Mouse (Mus musculus) layer of hippocampus, postnatal 25 days (tissue): ENCODE results near the gene Scyl1. TPM values are rescaled to one million over a fixed set of nuclear protein-coding genes. Genes with fewer than 3 reads are reported as not detected.

ENCODE experiments used
- DNase-seq, 2 experiments: peaks; one replicate each; pipeline ENCODE4 v3.0.0; 2022; ENCODE audit warnings: mixed read lengths in 2 of 2, low spot score in 1 of 2; ENCODE audit errors: extremely low spot score in 1 of 2
- total RNA-seq, 2 experiments: library from RNA; stranded (reverse); gene quantifications; 2 replicates each; pipeline ENCODE4 v1.2.3; 2021

The Scyl1 gene
- total RNA-seq, 2 experiments from 2014 or later, result 68.6 to 71.8 TPM

DNA sequence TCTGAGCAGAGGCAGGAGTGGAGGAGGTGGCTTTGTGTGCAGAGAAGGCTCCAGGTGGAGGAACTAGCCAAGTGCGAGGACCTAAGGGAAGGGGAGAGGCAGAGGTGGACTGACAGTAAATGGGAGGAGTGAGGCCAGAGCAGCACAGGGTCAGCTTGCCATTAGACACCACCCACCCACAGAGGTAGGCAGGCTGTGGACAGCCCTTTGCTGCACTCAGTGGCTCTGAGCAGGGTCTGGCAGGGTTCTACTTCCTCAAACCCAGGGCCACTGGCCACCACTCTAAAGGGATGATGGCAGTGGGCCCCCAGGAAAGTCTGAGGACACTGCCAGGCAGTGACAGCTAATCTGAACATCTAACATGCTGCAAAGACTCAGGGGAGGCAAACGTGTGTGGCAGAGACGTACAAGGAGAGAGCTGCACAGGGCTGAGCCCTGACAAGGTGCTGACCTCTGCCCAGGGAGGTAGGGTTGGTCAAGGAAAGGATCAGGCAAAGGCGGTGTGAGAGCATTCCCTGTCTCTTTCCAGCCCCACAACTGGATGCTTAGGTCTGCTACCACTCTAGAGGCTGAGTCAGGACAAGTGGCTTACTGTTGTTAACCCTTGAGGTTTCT, 47.2 kb downstream of the Scyl1 start:
- no peak for DNase-seq

DNA sequence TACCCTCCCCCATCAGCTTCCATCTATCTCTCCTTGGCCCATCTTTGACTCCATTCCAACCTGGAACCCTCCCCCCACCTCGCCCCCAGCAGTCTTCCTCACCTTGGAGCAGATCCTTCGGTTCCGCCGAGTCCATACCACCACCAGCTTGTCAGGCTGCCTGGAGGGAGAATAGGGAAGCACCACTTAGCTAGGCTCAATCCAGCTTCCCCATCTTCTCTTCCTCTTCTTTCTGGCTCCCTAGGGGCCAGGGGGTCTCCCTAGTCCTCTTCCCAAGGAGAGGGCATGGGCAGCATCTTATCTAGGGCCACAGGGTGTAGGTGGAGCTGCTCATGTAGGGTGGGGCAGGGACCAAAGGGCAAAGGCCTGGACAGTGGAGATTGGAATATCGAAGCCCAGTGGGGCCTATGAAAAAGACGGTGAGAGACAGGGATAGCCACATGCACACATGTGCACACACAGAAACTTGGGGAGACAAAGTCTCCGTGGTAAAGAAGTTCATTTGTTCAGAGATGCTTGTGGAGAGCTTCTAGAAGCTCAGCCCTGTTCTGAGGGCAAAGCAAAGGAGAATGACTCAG, 48.3 kb downstream of the Scyl1 start:
- no peak for DNase-seq

DNA sequence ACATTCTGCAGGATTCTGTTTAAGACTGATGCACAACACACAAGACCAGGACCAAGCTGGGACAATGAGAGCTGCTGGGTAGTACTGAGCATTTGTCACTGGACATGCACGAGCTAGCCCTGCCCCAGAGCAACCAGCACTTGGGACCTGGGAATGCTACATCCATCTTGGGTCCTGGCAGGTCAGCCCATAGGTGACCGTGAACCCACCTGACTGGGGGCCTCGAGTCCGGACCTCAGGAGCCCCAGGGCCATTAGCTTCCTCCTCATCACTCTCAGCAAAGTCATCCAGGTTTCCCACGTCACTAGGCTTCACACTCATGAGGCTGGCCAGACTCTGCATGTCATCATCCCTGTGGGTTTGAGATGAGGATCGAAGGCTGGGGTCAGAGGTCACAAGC, 50.0 kb downstream of the Scyl1 start:
- no peak for DNase-seq

DNA sequence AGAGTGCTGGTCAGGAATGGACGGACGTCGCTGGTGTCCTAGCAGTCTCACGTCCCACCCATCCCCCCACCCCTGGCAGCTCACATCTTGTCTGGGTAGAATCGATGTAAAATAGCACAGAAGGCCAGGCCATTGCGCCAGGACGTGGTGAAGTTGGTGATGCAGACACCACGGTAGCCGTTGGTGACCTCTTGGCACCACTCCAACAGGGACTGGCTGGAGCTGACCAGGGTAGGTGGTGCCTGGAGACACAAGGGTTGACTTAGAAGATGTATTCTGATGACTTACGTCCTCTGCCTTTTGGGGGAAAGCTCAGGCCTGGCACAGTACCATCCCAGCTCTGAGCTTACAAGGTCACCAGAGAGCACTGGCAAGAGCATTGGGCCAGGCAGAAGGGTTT, 54.3 kb downstream of the Scyl1 start:
- no peak for DNase-seq

DNA sequence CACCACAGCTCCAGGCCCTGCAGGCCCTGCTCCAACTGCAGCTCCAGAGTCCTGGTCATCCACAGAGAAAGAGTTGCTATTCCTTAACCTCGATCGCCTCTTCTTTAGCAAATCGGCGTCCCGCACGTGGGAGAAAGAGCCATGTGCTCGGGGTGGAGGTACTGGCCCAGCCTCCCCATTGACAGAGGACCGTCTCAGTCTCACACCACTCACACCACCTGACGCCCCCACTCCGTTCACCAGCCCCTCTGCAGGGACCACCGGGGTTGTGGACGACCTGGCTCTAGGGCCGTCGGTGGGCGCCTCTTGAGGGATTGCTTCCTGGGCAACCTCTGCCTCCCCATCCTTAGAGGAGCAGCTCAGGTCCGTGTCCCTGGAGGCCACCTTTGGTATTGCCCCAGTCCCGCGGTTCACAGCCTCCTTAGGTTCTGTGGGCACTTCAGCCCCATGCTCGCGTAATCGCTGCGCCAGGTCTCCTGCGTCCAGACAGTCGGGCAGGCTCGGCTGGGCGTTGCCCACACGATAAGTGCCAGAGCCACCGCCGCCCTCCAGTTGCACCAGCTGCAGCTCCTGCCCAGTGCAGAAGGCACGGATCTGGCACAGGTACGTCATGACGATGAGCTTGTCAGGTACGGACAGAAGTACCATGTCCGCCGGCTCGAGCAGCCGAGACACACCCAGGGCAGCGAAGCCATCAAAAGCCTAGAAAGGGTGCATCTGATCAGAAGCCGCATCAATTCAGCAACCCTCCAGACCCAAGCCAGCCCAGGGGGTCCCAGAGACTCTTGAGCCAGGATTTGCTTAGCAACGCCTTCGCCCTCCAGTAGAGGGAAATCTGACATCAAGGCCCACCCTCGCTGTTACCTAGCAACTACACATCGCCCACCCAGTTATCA, 55.2 kb downstream of the Scyl1 start:
- DNase-seq, result peak; percentile 42 to 50

DNA sequence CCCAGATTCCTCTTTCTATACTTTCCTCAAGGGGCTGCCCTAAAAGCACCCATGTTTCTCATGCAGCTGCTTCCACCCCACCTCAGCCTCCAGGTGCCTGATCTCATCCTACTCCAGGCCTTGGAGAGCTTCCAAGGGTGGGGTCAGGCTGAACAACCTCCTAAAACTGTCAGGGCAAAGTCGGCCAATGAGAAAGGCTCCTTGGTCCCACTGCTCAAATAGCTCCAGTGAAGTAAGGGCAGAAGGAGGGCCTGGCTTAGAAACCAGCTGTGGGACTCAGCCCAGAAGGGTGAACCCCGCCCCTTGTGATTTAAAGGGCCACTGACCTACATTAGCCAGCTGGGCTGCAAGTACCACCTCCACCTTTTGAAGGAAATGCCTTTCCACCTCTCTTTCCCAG, 57.5 kb downstream of the Scyl1 start:
- no peak for DNase-seq

DNA sequence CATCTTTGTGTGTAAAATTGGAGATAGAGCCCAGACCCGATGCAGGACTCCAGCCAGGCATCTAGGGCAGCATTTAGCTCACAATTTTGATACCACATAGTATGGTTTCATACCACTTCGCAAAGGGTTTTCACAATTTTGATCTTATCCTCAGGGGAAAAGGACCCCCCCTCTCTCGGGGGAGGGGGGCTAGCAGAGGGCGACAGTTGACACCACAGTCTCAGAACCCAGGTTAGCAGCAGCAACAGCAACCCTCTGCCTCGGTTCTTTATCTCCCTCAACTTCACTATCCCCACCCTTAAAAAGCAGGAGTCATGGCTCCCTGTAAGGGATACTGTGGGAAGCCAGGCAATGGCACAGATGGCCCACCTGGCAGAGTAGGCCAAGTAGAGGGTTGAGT, 58.0 kb downstream of the Scyl1 start:
- DNase-seq, result no peak

DNA sequence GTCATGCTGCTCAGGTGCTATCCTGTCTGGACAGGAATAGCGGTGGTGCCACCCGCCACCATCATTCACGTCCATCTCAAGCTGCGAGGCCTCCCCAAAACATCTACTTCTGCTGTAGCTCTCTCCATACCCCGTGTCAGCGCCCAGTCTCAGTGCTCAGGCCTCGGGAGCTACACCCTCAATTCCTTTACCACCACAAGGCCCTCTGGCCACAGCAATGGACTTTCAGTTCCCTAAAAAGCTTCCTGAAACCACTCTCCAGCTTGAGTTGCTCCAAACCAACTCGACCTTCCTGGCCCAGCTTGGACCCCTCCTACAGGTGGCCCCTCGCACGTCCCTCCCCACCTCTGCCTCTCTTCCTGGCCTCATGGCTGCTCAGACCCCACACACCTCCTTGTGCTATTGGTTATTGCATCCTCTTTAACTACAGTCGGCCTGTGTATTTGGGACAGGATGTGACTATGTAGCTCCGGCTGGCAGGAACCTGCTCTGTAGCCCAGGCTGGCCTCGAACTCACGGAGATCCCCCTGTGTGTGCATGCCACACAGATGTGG, 59.2 kb downstream of the Scyl1 start:
- DNase-seq, result no peak

DNA sequence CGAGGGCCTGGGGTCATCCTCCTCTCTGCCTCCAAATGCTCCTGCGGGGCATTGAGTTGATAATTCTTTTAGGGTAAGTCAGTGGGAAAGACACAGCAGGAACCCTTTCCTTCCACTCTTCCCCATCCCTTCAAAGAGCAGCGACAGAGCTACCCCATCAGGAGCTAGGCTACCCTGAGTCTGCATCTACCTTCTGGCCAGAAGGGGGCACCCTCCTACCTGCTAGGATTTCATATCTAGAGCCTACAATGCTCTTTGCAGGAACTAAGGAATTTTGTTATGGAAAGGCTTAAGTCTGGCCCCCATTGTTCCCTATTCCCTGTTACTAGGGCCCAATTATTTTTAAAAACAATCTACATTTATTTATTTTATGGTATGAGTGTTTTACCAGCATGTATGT, 60.0 kb downstream of the Scyl1 start:
- DNase-seq, result peak in 1 of 2 experiments; percentile 75

DNA sequence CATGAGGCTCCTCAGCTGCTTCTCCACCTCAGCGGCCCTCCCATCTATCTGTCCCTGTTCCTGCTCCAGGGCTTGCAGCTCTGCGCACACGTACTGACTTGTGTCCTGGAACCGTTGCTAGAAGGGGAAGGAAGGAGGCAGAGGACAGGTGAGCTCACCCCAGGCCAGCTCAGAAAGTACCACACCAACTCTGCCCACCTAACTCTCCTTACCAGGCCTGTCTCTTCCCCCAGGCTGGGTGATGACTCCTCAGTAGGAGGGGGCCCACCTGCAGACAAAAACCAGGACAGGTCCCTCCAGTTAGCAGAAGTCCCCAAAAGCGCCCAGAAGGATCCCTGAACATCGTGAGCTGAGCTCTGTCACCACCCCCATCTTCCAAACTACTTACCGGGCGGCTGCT, 60.6 kb downstream of the Scyl1 start:
- no peak for DNase-seq

DNA sequence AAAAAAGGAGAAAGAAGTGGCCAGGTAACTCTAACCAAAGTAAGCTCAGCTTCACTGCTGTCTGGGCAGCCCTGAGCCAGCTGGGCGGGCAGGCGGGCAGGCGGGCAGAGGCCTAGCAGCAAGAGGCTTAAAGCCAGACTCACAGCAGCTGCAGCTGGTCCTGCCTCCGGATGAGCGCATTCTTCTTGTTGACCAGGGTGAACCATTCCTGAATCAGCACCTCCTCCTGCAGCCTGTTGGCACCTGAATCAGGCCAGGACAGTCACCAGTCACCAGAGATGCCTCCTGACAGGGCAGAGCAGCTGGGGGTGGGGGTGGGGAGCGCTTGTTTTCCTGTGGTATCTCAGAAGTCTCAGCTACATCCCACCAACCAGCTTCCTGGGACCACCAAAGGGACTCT, 61.2 kb downstream of the Scyl1 start:
- no peak for DNase-seq

Other genes starting within 250 kb of the Scyl1 start
- gene Ovol1, start 210.8 kb downstream of the Scyl1 start, total RNA-seq, result not detected
- gene Ap5b1, start 203.4 kb downstream of the Scyl1 start, total RNA-seq, result 1 to 10 TPM; 7.7 to 8.2 TPM
- gene Rnaseh2c, start 169.5 kb downstream of the Scyl1 start, total RNA-seq, result 10 to 100 TPM; 67.6 to 85.2 TPM
- 10 to 100 TPM; 83.1 to 87.8 TPM for gene Kat5, start 161.2 kb downstream of the Scyl1 start, total RNA-seq
- gene Rela, start 133.9 kb downstream of the Scyl1 start, total RNA-seq, result 10 to 100 TPM; 20.6 to 22.0 TPM
- 10 to 100 TPM; 15.3 to 16.1 TPM for gene Sipa1, start 107.7 kb downstream of the Scyl1 start, total RNA-seq
- 10 to 100 TPM; 17.4 to 21.1 TPM for gene Map3k11, start 82.7 kb downstream of the Scyl1 start, total RNA-seq
- gene Pcnx3, start 82.5 kb downstream of the Scyl1 start, total RNA-seq, result 10 to 100 TPM; 59.8 to 73.9 TPM
- not detected for gene Kcnk7, start 67.1 kb downstream of the Scyl1 start, total RNA-seq
- gene Ehbp1l1, start 45.1 kb downstream of the Scyl1 start, total RNA-seq, result 10 to 100 TPM; 14.6 to 17.2 TPM
- 10 to 100 TPM; 29.3 to 32.9 TPM for gene Fam89b, start 41.8 kb downstream of the Scyl1 start, total RNA-seq
- 10 to 100 TPM; 23.8 to 26.8 TPM for gene Ltbp3, start 30.5 kb downstream of the Scyl1 start, total RNA-seq
- gene Frmd8, start 103.9 kb upstream of the Scyl1 start, total RNA-seq, result 10 to 100 TPM; 15.6 to 15.8 TPM
- gene Slc25a45, start 106.4 kb upstream of the Scyl1 start, total RNA-seq, result 1 to 10 TPM; 3.1 to 3.4 TPM
- gene Tigd3, start 122.7 kb upstream of the Scyl1 start, total RNA-seq, result 1 to 10 TPM; 3.4 TPM
- gene Dpf2, start 141.6 kb upstream of the Scyl1 start, total RNA-seq, result 10 to 100 TPM; 82.5 to 95.6 TPM
- gene Cdc42ep2, start 153.4 kb upstream of the Scyl1 start, total RNA-seq, result 1 to 10 TPM; 6.3 to 6.4 TPM
- gene Pola2, start 192.8 kb upstream of the Scyl1 start, total RNA-seq, result 1 to 10 TPM; 5.4 to 6.5 TPM
- not detected for gene Slc22a20, start 214.7 kb upstream of the Scyl1 start, total RNA-seq
- gene Capn1, start 244.5 kb upstream of the Scyl1 start, total RNA-seq, result 10 to 100 TPM; 20.5 to 21.9 TPM